Mouse (Mus musculus): Measurements from ENCODE around the gene Ankrd9.
A peak's percentile ranks its signal among the peaks of the same experiment; 100 is the strongest.

The Ankrd9 gene

GRCm38 (mm10) chr12:110961973-110962372, 16.9 kb downstream of the Ankrd9 start:
- DNase-seq (ENCODE audit: extremely low read depth, low read depth): no peak

- no peak for DNase-seq (ENCODE audit: extremely low read depth, low read depth)
Measured at GRCm38 (mm10) chr12:110954351-110954991, 24.4 kb downstream of the Ankrd9 start.

DNA sequence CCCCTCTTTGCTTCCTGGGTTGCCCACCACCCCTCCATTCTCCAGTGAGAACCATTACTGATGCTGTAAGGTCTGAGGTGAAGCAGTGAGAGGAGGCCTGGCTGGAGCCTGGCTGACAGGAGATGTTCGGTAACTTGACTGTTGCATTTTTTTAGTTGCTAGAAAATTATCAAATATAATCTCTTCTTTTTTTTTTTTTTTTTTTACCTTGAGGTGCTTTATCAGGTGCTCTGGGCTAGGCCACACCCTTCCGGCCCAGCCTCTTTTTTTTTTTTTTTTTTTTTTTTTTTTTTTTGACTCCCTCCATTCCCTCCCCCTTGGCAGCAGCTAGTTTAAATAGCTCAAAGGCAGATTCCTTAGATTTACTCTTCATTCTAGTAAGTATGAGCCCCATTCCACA, 24.9 kb downstream of the Ankrd9 start:
- DNase-seq (ENCODE audit: extremely low read depth, low read depth): no peak

DNA sequence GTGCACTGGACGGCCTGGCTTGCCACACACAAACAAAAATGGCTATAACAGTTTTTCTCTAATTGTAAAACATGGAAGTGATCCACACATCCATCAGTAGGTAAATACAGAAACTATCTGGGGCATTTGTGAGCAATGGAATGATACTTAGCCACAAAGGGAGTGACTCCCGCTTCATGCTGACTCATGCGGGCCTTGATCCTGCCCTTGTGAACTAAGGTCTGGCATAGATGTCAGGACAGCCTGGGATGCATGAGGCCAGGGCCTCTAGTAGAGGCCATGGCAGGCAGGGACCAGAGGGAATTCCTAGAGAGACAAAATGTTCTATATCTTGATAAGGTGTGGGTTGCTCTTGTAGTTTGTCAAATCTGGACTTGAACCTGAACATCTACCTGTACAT, 25.4 kb downstream of the Ankrd9 start:
- DNase-seq (ENCODE audit: extremely low read depth, low read depth): no peak

GRCm38 (mm10) chr12:110952628-110953385, 26.0 kb downstream of the Ankrd9 start:
- no peak for DNase-seq (ENCODE audit: extremely low read depth, low read depth)

- DNase-seq (ENCODE audit: extremely low read depth, low read depth): no peak
Measured at GRCm38 (mm10) chr12:110951236-110951635, 27.6 kb downstream of the Ankrd9 start.

GRCm38 (mm10) chr12:110950151-110950550, 28.7 kb downstream of the Ankrd9 start:
- DNase-seq (ENCODE audit: extremely low read depth, low read depth): no peak

DNA sequence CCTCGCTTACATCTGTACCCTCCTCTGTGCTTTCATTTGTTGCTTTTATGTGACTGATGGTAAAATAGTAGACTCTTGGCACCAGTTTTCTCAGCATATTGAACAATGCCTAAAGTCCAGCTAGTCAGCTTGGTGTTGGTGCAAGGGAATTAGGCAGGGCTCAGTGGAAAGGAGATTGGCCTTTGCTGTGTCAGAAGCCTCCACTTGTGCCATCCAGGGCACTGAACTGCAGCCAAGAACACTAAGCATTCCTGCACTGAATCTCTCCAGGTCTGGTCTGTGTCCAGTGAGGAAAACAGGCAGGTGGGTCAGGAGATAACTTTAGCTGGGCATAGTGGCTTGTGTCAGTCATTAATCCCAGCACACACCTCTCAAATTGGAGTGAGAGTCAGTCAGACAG, 29.4 kb downstream of the Ankrd9 start:
- no peak for DNase-seq (ENCODE audit: extremely low read depth, low read depth)

GRCm38 (mm10) chr12:110948910-110949201, 30.0 kb downstream of the Ankrd9 start:
- DNase-seq (ENCODE audit: extremely low read depth, low read depth): no peak

DNA sequence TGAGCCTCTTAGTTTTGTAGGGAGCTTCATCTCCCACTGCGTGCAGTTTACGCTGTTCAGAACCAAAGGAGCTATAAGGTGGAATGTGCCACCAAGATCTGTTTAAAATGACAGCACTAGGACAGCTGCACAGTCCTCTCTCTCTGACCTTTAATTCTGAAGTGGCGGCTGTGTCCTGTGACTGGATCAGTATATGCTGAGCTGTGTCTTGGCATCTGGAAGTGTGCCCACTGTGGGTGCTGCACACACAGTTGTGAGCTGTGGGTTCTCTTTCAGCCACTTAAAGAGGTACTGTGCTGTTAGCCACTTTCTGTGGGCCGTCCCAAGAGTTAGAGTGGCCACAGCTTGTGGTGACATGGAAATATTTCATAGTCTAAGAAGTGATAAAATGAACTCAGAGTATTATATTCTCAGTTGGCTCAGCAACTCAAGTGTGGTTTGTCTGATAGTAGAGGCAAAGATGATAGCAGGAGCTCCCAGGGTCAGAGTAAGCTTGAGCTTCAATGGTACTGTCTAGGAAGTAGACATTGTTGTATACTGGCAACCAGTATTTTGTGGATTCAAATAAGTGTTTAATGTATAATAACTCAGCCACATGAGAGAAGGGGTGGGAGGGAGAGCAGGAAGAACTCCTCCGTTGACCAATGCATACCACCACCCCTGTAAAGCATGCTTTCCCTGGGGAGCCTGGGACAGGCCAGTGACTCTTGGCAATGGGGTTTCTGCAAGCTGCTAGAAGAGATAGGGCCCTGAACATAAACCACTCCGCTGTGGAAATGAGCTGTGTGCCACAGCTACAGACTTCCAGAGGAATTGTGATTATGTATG, 30.5 kb downstream of the Ankrd9 start:
- no peak for DNase-seq (ENCODE audit: extremely low read depth, low read depth)

DNA sequence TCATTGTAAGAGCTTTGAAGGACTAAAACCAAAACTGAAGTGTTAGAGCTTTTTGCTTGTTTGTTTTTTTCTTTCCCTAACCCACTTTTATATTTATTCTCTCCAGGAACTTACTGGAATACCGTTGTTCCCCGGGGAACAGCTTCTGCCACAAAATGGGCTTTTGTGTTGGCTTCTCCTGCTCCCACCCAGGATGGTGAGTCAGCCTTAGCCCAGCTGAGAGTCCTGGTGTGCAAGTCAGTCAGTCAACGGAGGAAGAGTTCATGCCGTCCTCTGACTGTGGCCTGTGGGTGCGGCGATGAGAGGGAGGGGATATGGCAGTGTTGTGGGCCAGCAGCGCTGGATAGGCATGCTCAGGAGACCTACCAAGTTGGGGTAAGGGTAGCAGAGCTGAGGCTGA, 32.6 kb downstream of the Ankrd9 start:
- no peak for DNase-seq (ENCODE audit: extremely low read depth, low read depth)

DNA sequence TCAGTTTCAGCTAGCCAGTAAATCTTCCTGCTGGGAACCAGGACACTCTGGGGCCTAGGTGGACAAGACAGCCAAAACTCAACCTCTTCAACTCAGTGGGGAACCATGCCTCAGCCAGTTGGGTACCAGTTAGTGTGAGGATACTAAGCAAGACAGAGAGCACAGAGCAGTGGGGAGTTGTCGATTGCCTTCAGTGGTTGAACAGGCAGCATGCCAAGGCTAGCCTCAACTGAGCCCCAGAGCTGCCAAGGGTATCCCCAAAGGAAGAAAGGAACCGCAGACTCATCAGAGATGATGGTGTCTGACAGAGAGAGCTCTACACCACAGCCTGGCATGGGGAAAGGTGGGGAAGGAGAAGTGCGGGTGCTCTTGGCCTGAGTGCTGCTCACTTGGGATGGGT, 38.0 kb downstream of the Ankrd9 start:
- no peak for DNase-seq (ENCODE audit: extremely low read depth, low read depth)

DNA sequence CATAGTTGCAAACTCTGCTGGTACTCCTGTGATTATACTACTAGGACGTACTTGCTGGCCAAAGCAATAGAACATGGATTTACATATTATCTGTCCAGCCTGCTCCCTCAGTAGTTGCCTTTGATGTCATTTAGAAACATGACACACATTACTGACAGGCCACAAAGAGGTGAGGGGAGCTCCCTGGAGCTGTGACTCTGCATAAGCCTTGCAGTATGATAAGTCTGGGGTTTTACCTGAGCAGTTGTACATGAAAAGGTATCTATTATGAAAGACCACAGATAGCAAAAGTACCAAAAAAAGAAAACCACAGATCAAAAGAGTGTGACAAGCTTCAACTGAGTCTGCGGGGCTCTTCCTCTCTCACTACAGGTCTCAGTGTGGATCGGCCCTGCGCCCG, 39.5 kb downstream of the Ankrd9 start:
- DNase-seq (ENCODE audit: extremely low read depth, low read depth): no peak

GRCm38 (mm10) chr12:110937496-110937895, 41.3 kb downstream of the Ankrd9 start:
- DNase-seq (ENCODE audit: extremely low read depth, low read depth): no peak

GRCm38 (mm10) chr12:110935983-110936620, 42.7 kb downstream of the Ankrd9 start:
- peak; percentile 43 for DNase-seq (ENCODE audit: extremely low read depth, low read depth)

DNA sequence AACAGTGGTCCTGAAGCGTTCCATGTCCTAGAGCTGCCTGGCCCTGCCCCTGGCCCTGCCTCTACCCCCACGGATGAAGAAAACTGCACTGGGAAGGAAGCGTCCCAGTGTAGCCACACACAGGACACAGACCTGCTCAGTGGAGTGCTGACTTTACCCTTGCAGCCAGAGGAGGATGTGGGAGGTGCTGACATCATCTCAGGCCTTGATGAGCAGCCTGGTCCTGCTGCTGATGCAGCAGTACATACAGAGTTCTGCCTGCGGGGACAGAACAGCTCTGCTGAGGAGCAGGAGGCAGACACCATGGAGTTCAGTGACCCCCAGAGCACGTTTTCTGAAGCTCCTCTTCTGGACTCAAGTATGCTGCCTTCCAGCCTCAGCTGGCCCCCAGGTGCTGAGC, 46.0 kb downstream of the Ankrd9 start:
- no peak for DNase-seq (ENCODE audit: extremely low read depth, low read depth)

Measured in MEL-GATA-1-ER (cell line).